Mouse (Mus musculus): Measurements from ENCODE around the gene Clic3.

Clic3 gene

DNA sequence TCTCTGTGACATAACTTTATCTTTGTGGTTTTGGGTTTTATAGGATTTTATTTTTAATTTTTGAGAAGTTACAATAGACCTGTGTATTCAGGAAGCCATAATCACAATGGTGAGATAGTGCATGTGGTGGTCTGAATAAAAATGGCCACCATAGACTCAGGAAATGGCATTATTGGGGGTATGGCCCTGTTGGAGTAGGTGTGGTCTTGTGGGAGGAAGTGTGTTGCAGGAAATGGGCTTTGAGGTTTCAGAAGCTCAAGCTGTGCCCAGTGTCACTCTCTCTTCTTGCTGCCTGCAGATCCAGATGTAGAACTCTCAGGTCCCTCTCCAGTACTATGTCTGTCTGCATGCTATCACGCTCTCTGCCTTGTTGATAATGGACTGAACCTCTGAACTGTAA is 23.9 kb downstream of the Clic3 start:
- no peak for DNase-seq (ENCODE audit: low spot score in 2 of 2)

DNA sequence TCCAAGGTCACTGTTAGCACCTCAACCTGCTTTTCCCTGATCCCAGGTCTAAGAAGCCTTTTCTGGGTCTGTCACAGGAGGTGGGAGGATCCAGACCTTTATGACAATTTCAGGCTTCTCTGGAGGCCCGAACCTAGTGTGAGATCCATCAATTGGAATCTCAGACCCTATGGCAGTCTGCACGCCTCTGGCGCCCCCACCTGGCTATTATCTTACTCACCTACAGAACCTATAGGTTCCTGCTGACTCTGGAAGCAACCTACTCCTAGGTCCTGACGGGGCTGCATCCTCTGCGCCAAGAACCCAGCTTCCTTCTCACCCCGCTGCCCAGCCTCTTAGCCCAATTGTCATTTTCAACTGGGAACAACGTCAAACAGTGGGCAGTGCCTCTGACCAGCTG is 26.3 kb downstream of the Clic3 start:
- peak; percentile 36 to 57 for DNase-seq (ENCODE audit: low spot score in 2 of 2)

DNA sequence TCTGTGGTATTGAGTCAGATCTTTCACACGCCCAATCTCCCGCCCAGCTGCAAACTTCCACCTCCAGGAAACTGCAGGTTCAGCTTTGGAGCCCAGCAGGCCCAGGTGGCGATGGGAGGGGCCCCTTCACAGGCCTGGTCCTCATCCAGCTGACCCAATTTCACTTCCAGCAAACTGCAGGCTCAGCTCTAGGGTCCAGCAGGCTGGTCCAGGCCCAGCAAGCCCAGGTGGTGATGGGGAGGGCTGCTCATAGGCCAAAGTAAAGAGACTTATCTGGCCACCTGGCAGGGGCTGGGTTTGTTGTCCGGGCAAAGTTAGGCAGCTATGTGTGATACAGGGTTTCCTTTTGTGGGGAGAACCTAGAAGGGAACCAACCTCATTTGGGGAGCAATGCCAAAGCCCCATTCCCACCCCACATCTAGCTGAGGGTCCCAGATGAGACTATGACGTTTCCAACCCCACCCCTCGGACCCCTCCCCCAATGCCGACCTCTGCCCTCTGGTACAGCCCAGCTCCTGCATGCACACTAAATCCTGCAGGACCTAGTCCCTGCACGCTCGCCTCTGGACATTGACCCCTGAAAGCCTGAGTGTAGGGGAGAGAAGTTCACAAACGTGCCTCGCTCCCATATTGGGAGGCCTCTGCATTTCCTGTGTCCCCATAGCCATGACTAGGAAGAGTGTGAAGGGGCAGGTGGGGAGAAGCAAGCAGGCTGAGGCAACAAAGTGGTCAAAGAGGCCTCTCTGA is 28.4 kb downstream of the Clic3 start:
- DNase-seq (ENCODE audit: low spot score in 2 of 2): no peak

DNA sequence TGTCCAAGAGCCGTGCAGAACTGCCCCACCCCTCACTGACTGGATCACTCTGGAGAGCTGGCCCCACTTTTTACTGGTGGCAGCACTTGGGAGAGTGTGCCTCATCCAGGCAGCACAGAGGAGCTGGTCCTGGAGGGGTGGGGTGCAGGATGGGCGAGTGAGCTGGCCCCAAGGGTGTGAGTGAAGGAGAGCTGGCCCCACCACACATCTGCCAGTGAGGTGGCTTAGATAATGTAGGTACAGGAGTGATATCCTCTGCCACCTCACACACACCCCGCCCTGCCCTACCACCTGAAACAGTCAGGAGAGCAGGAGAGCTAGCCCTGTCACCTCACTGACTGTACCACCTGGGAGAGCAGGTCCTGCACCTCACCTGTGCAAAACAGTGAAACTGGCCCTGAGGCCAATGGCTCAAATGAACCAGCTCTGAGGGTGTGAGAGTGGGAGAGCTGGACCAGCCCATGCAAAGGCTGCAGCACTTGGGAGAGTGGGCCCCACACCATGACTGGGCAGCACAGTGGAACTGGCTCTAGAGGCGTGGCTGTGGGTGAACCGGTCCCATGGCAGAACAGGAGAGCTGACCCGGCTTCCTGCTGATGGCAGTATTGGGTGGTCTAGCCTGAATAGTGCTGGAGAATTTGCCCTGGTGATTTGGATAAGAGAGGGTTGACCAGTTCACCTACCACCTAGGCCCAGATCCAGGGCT is 31.5 kb downstream of the Clic3 start:
- no peak for DNase-seq (ENCODE audit: low spot score in 2 of 2)

DNA sequence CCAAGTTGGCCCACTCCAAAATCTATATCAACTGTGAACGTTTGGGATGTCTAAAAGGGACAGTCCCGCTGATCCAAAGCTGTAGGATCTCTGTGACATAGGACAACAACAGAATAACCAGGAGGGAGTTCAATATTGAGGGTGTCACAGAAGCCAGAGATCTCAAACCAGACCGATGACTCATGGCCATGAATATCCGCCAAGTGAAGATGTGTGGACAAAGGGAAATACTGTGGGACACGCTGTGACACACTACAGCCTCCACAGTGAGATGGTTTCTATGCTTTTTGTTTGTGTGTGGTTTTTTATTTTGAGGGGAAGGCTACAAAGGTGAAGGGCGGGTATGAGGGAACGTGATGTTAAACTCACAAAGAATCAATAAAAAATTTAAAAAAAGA is 32.0 kb downstream of the Clic3 start:
- no peak for DNase-seq (ENCODE audit: low spot score in 2 of 2)

DNA sequence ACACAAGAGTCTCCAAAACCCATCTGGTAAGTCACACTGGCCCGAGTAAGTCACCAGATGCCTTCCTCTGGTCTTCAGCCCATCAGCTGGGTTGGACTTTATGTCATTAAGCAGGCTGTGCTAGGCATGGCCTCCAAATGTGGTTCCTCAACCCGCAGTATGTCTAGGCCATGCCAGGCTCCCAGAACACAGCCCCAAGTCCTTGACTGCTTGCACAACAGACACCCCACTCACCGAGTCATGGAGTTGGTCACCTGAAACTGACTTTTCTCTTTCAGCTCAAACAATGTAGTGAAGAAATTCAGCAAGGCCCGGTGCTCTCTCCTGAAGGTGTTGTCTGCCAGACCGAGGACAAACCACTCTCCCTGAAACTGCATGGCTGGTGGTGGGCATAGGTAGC is 36.4 kb downstream of the Clic3 start:
- no peak for DNase-seq (ENCODE audit: low spot score in 2 of 2)

DNA sequence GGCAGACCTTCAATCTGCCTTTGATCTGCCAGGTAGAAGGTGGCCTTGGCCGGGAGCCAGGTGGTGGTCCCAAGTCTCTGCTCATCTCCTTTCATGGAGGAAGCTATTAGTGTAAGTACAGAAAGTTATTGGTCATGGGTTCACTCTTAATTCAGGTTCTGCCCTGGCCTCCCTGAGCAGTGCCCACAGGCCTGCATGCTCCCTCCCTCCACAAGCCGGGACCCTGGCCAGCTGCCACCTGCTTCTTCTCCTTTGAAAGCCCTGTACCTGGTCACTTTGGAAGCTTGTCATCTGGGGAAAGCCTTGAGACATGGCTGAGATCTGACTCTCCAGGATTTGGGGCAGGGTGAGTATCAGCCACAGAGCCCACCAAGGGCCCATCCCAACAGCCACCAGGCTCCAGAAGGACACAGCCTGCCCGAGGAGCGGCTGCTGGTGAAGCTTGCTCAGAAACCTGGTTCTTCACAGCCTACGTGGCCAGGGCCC is 36.9 kb downstream of the Clic3 start, which contains the start of gene Lcn12:
Gene Lcn12, minus strand, starts transcription at position 436 of the 486 bp plus-strand sequence.
- DNase-seq (ENCODE audit: low spot score in 2 of 2): no peak

DNA sequence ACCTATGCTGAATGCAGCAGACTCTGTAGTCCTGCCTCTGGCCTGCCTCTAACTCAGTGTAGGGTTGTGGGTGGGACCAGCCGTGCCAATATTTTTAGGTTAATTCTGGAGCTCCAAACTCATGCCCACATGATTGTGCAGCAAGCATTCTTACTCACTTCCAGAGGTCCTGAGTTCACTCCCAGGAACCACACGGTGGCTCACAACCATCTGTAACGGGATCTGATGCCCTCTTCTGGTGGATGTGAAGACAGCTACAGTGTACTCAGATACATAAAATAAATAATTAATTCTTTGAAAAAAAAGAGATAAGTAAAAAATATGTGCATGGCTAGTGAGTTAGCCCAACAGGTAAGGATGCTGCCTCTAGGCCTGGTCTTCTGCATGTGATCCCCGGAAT is 39.8 kb downstream of the Clic3 start:
- no peak for DNase-seq (ENCODE audit: low spot score in 2 of 2)

DNA sequence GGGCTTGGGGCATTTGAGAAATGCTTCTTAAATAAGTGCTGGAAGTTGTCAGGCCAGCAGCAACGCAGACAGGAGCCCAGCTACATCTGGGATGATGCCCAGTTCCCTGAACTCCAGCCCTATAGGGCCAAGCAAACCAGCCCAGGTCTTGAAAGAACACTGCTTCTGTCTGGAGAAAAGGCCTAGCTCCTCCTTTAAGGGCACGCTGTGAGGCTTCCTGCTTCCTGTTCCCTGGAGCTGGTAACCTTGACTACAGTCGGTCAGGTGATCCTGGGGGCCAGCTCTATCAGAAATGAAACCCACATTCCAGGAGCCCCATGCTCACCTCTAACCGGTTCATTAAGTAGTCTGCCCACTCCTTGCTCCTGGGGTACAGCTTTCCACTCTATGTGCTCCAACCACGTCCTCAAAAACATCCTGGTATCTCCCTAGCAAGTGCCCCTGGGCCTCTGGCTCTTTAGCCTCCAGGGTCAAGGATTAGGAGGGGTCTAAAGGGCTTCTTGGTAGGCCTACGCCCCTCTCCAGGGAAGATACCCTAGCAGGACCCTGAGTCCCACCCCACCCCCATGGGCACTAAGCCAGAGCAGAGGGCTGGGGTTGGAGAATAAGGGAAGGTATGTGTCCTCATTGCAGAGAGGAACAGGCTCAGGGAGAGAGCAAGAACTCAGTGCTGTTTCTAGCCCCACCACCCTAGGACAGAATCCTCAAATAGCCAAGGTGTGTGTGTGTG is 41.4 kb downstream of the Clic3 start:
- DNase-seq (ENCODE audit: low spot score in 2 of 2): no peak

DNA sequence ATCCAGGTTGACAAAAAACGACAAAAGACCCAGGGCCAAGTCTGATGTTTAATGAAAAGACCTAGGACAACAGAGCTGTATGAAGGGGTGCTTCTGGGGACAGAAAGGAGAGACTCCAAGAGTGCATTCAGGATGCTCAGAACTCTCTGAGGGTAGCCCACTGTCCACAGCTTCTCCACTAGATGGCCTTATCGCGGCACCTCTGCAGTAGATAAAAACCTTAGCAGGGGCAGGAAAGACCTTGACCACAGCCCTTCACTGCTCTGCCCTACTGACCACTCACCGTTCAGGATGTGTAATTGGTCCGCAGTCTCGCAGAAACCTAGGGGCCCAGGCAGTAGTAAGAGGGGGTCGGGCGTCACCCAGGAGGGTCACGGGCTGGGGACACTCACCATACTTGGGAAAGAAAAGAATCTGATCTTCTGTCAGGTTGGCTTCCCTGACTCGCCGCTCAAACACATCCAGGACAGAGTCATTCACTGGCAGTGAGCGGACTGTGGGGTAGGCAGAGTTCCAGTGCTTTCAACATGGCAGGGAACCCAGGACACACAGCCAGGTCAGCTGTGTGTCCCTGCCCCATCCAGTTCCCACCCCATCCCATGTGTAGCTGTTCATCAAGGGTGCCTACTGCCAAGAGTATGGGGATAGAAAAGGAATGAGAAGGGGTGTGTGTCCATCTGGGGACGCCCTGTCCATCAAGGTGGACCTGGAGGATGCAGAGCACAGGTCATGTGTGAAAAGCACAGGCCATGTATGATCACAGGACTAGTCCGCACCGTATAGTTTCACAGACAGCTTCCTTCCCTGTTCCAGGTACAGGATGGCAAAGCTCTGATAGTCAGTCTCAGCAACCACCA is 42.2 kb downstream of the Clic3 start:
- no peak for DNase-seq (ENCODE audit: low spot score in 2 of 2)

DNA sequence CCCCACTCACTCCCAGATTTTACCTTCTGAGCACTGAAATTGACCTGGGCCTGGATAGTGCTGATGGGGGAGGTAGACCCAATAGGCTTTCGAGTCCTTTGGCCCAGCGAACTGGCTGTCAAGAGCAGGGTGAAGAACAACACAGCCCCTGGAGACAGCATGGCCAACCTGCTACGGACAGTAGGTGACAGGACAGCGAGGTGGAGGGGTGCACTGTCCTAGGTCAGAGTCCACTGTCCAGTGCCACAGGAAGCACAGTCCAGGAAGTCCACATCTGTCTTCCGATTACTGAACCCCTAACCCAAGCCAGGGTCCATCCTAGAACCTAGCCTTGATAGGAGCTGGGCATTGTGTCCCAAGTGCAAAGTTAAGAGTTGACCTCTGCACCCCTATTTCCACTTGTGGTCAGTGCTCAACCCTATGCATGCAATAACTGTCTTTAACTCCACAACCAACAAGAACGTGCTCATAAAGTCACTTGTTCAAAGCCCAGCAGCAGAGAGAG is 43.5 kb downstream of the Clic3 start:
- DNase-seq (ENCODE audit: low spot score in 2 of 2): no peak

DNA sequence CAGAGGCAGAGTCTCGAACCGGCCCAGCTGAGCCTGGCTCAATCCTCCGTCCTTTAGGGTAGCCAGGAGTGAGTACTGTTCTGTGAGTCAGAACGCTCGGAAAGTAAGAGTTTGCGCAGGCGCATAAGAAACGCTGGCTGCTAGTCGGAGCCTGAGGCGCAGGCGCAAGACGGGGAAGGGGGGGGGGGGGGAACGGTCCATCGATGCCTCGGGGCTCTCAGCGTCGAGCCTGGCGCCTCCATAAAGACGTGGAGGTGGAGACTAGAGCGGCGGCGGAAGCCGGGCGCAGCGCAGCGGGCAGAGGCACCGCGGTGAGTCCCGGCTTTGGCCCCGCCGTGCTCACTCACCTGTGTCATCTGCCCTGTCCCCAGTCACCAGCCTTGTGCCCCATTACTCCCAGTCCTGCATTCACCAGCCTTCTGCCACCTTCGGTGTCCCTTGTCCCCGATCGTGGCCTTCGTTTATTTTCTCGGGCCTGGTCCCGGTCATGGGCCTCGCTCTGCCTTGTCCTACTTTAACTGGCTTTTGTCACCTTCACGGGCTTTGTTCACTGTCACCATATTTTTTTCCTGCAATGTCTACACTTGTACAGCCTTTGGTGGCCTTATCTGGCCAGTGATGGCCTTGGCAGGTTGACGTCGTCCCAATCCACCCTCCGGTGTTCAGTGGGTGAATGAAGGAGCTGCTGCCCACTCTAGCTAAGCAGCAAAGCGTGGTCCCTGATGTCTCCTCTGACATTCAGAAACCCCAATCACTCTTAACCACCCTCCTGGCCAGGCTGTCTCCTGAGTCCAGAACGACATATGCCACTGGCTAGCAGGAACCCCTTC is 44.2 kb downstream of the Clic3 start, which contains the start of gene Fbxw5:
Gene Fbxw5, plus strand, starts transcription at position 175 of the 830 bp plus-strand sequence.
- DNase-seq (ENCODE audit: low spot score in 2 of 2): peak; percentile 82 to 87

DNA sequence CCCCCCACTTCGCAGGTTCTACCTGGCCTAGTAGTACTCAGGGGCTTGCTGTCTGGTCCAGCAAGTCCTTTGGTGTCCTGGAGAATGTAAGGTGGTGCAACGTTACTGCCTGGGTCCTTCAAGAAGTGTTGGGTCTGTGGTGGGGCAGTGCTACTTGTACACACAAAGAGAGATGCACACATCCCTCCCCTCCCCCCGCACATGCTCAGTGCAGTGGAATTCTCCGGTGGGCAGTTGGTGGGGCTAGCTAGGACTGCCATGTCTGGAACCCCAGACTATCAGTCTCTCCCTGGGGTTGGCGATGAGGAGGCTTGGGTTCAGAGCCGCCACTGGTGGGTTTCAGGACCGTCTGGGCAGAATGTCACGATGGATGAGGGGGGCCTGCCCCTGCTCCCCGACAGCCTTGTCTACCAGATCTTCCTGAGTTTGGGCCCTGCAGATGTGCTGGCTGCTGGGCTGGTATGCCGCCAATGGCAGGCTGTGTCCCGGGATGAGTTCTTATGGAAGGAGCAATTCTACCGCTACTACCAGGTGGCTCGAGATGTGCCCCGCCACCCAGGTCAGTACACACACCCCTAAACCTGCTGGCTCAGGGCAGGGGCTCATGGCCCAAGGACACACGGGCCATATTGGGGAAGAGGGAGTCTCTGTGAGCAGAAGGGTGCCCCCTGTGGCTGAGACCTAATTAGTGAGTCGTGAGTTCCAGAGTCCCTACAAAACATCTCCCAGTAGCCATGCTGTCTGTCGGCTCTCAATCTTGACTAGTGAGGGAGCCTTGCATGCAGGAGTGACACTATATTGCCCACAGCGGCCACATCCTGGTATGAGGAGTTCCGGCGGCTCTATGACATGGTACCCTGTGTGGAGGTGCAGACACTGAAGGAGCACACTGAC is 45.2 kb downstream of the Clic3 start, which contains the start of gene C8g:
Gene C8g, minus strand, starts transcription at position 127 of the 894 bp plus-strand sequence.
- no peak for DNase-seq (ENCODE audit: low spot score in 2 of 2)

DNA sequence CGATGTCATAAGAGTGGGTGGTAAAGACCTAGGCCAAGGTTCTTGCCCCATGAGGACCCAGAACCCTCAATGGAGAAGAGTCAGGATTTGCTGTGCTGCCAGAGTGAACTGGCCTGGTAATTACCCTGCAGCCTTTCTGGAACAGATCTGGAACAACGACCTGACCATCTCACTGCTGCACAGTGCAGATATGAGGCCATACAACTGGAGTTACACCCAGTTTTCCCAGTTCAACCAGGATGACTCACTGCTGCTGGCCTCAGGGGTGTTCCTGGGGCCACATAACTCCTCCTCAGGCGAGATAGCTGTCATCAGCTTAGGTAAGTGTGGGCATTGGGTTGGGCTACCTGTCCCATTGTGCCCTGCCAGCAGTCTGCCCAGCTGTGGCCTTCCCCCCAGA is 46.1 kb downstream of the Clic3 start:
- no peak for DNase-seq (ENCODE audit: low spot score in 2 of 2)

DNA sequence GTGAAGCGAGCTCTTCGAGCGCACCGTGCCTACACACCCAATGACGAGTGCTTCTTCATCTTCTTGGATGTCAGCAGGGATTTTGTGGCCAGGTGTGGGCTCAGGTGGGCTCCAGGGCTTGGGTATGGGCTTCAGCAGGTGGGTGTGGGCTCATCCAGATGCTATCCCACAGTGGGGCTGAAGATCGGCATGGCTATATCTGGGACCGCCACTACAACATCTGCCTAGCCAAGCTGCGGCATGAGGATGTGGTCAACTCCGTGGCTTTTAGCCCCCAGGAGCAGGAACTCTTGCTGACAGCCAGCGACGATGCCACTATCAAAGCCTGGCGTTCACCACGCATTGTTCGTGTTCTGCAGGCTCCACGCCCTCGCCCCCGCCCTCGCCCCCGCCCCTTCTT is 47.9 kb downstream of the Clic3 start:
- DNase-seq (ENCODE audit: low spot score in 2 of 2): no peak

DNA sequence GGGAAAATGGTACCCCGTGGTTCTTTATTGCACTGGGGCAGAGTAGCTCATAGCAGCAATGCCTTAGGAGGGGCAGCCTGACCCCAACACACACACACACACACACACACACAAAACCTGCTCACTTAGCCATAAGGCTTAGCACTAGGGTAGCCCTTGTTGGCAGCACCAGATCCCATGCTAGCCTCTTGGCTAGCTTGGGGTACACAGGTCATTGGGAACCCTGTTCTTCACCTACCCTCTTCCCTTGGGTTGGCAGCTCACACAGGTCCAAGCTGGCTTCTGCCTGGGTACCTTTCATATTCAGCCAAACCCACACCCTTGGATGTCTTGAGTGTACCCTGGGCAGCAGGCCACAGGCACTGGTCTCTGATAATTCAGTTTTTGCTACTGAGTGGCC is 48.4 kb downstream of the Clic3 start:
- DNase-seq (ENCODE audit: low spot score in 2 of 2): no peak

DNA sequence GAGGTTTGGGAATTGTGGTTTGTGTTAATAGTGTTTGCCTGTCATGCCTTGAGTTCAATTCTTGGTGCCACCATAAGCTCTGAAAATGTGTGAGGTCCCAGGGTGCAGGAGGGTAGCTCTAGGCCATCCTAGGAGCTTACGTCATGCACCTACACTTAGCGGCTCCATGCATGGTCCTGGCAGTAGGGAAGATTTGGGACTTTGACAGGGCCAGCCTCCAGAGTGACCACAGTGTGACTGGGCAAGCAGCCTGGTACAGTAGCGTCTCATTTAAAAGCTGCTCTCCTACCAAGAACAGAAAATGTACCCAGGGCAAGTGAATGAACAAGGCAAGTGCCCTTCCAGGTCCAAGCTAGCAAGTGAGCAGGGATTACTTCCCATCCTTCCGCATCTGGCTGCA is 49.2 kb downstream of the Clic3 start:
- DNase-seq (ENCODE audit: low spot score in 2 of 2): no peak

DNA sequence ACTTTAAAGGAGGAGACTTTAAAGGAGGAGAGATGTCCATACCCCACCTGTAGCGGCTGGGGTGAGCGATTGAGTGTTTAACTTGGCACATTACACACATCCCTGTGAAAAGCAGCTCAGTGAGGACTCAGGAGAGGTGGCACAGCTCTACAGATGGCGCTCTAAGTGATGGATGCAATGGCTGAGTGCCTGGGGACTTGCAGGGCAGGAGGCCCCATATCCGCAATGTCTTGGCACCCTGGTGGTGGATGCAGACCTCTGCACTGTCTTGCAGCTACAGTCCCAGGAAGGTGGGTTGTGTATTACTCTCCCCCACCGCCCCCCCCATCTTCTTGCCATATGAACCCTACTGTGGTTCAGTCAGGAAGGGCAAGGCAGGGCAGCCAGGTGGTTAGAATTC is 50.3 kb downstream of the Clic3 start:
- no peak for DNase-seq (ENCODE audit: low spot score in 2 of 2)

All from spleen, postnatal 36 days (tissue).